Mouse (Mus musculus) ES-Bruce4 (cell line): ENCODE measurements around the gene Plin3. TPM values are rescaled to one million over a fixed set of nuclear protein-coding genes. Genes with fewer than 3 reads are reported as not detected.
A peak's percentile ranks its signal among the peaks of the same experiment; 100 is the strongest.

Experiments used
- H3K27ac ChIP-seq: 2 replicates; pipeline ENCODE4 v1.5.1; 2012; ENCODE audit warnings: low read length, inconsistent platforms; ENCODE audit not compliant: insufficient read depth
- H3K27me3 ChIP-seq: 2 replicates; pipeline ENCODE4 v1.6.1; 2012; ENCODE audit warnings: mild to moderate bottlenecking, low read length, inconsistent platforms; ENCODE audit not compliant: control insufficient read depth, poor library complexity, insufficient read depth, severe bottlenecking
- H3K36me3 ChIP-seq: 2 replicates; pipeline ENCODE4 v1.6.1; 2012; ENCODE audit warnings: inconsistent platforms, mild to moderate bottlenecking, low read length, moderate library complexity; ENCODE audit not compliant: control insufficient read depth, poor library complexity, insufficient read depth, severe bottlenecking
- H3K4me1 ChIP-seq: one replicate; pipeline ENCODE4 v1.8.1; 2011; ENCODE audit warnings: low read length; ENCODE audit not compliant: control insufficient read depth, insufficient read depth
- H3K4me3 ChIP-seq: 2 replicates; pipeline ENCODE4 v1.5.1; 2011; ENCODE audit warnings: low read depth, mild to moderate bottlenecking, low read length
- H3K9ac ChIP-seq: 2 replicates; pipeline ENCODE4 v1.6.1; 2012; ENCODE audit warnings: low read depth, mild to moderate bottlenecking, inconsistent platforms; ENCODE audit not compliant: poor library complexity, severe bottlenecking
- H3K9me3 ChIP-seq: replicated peaks from 2 replicates; pipeline ENCODE4 v1.6.1; 2012; ENCODE audit warnings: mild to moderate bottlenecking, low read length, inconsistent platforms; ENCODE audit not compliant: control insufficient read depth, poor library complexity, insufficient read depth, severe bottlenecking
- CTCF ChIP-seq: IDR thresholded peaks from one replicate; pipeline ENCODE4 v1.8.1; 2011; ENCODE audit warnings: low read depth, low read length
- EP300 ChIP-seq: IDR thresholded peaks from 2 replicates; pipeline ENCODE4 v1.6.1; 2011; ENCODE audit warnings: low read depth, low read length; ENCODE audit not compliant: insufficient read depth
- POLR2A ChIP-seq: IDR thresholded peaks from one replicate; pipeline ENCODE4 v1.8.1; 2011; ENCODE audit warnings: low read length; ENCODE audit not compliant: insufficient read depth
- polyA plus RNA-seq: library from polyadenylated mRNA; stranded (reverse); fragments of >200 nt; gene quantifications from 2 replicates; pipeline ENCODE4 v1.2.4, GENCODE M21; 2011; ENCODE audit warnings: low read depth; ENCODE audit not compliant: missing spikeins, insufficient read depth, insufficient read length

The Plin3 gene
- polyA plus RNA-seq, 1 experiment = 57.1 TPM

DNA sequence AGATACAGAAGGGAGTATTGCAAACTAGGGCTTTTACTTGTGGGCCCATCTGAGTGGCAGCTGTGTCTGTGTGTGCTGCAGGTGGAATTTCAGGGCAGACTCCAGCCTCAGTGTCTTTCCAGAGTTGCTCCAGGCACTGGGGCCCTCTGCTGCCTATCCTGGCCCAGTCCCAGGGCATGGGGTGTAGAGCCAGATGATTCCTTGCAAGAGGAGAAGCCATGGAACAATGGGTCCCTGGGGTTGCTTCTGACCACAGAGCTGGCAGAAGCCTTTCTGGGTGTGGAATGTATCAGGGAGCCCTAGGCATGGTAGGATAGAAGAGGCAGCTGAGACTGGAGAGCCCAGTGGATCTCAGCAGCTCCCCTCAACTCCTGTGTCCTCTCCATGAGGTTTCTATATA lies 38.6 kb upstream of the Plin3 start:
- no peaks in the 10 kb centered on the region for H3K27me3 ChIP-seq
- TF ChIP-seq CTCF (no peak), POLR2A (no peak), EP300 (no peak)
- no peaks in the 10 kb centered on the region for H3K36me3 ChIP-seq
- no peak overlapping the region for H3K9ac ChIP-seq
- no peak overlapping the region for H3K4me3 ChIP-seq
- no peaks in the 10 kb centered on the region for H3K4me1 ChIP-seq
- no peaks in the 10 kb centered on the region for H3K9me3 ChIP-seq
- no peak overlapping the region for H3K27ac ChIP-seq

DNA sequence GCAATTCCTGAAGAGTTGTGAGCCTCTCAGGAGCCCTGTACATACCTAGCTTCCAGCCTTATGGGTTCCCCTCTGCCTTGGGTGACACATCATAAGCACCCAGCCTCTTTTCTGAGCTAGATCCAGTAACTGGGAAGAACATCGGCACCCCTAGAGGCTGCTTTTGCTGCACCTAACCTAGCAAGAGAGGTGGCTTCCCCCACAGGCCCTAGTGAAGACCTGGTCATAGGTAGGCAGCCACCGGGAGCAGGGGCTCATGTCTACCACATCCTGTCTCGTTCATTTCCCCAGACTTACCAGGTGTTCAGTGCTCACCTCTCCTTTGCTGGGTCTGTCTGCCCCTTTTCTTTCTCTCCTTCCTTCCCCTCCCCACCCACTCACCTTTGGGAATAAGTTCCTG lies 37.7 kb upstream of the Plin3 start:
- Histone ChIP-seq H3K36me3 (no peaks in the 10 kb centered on the region), H3K27ac (no peak overlapping the region), H3K4me3 (no peak overlapping the region), H3K9me3 (no peaks in the 10 kb centered on the region), H3K4me1 (no peaks in the 10 kb centered on the region), H3K27me3 (no peaks in the 10 kb centered on the region), H3K9ac (no peak overlapping the region)
- TF ChIP-seq POLR2A (no peak), CTCF (no peak), EP300 (no peak)

DNA sequence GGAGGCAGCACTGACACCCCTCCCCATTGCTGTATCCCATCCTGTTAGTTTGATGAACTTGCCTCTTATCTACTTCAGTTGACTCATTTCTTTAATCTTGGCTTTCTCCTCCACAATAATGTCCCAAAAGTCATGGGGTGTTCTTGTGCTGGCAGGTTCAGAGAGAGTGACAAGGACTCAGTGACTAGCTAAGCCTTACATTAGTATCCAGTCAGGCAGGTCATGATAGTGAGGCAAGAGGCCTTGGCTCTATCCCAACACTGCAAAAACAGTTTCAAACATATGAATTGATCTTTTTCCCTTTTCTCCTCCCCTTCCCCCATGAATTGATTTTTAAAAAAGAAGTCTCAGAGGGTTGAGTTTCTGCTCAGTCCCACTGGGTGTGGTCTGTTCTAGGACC lies 36.6 kb upstream of the Plin3 start:
- no peak for TF ChIP-seq EP300
- TF ChIP-seq POLR2A = no peak
- no peak for TF ChIP-seq CTCF
- no peaks in the 10 kb centered on the region for H3K4me1 ChIP-seq
- H3K27me3 ChIP-seq = no peaks in the 10 kb centered on the region
- no peak overlapping the region for H3K4me3 ChIP-seq
- H3K9ac ChIP-seq = no peak overlapping the region
- no peaks in the 10 kb centered on the region for H3K36me3 ChIP-seq
- H3K27ac ChIP-seq = no peak overlapping the region
- H3K9me3 ChIP-seq = no peaks in the 10 kb centered on the region

DNA sequence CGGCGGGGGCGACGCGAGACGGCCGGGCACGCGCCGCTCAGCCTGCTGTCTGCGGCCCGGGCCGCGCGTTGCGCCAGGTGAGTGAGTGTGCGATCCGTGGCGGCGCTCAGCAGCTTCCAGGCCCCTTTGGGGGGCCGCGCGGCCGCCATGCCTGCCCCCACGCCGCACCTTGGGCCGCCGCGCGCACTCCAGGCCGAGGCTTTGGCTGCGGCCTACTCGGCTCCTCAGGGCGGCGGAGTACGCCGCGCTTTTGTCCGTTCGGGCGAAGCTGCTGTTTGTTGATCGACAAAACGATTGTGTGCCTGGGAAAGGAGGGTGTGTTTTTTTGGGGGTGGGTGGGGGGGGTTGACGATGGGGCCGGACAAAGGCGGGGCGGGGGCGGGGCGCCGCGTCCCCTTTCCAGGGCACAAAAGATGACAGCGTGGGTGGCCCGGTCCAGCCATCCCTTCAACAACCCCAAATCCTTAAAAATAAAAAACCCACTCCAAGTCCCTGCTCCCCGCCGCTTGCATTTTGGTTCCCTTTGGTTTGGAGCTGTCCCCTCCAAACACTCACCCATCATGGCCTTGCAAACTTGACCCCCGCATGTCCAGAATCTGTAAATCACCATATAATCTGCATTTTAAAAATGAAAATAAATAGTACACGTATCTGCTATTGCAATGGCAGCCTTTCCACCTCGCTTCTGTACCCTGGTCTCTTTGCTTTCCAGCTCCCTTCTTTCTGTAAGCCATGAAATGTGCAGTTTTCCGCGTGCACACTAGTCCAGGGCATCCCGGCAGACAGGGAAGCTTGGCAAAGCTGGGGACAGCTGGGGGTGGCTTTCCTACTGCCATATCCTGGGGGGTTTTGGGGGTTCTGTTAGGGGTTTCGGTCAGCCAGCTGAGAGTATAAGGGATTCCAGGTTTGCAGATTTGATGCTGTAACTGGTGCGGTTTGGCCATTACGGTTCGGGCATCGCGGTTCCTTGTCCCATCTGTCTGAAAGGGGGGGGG lies 33.8 kb upstream of the Plin3 start:
- H3K4me3 ChIP-seq = peak overlapping the region; percentile 68
- TF ChIP-seq POLR2A (no peak), CTCF (no peak)
- H3K27me3 ChIP-seq = no peaks in the 10 kb centered on the region
- no peaks in the 10 kb centered on the region for H3K4me1 ChIP-seq
- H3K9me3 ChIP-seq = no peaks in the 10 kb centered on the region
- H3K9ac ChIP-seq = peak overlapping the region; percentile 58
- peaks cover 7% of the 10 kb centered on the region for H3K36me3 ChIP-seq
- H3K27ac ChIP-seq = no peak overlapping the region

DNA sequence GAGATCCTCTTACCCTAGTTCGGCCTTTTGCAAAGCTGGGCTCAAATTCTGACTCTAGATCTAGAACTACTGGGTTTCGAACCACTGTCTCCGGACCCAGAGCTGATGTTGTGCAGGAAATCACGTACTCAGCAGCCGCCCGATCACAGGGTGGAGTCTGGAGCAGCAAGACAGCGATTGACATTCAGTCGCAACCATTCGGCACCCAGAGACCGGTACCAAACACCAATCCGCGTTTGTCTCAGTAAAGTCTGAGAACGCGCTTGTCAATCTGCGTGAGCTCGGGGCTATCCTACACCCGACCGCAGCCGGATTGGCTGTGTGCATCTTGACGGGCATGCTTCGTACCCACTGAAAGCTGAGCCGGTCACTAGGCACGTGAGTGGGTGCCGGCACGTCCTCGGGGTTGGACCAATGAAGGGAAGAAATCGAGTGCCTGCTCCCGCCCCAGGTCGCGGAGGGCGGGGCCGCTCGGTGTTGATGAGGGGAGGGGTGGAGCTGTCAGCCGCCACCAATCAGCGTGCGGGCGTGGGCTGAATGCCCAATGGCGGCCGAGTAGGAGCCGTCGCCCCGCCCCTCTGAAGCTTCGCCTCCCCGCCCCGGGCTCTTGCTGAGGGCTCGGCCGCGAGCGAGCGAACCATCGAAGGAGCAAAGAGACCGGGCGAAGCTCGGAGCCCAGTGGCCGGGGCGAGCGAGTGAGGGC lies 32.9 kb upstream of the Plin3 start, which contains the start of gene Kdm4b:
Kdm4b (plus strand) TSS at position 613 of the 703 bp plus-strand sequence.
- H3K4me1 ChIP-seq = no peaks in the 10 kb centered on the region
- H3K9me3 ChIP-seq = no peaks in the 10 kb centered on the region
- peak within 1 kb of the TSS; percentile 22; the same call in 1 of the 2 replicates for H3K27ac ChIP-seq
- H3K36me3 ChIP-seq = peaks cover 12% of the 10 kb centered on the region
- H3K4me3 ChIP-seq = peak within 1 kb of the TSS; percentile 68
- no peak for TF ChIP-seq CTCF
- no peak for TF ChIP-seq POLR2A
- TF ChIP-seq EP300 = no peak
- peak within 1 kb of the TSS; percentile 58 for H3K9ac ChIP-seq
- no peaks in the 10 kb centered on the region for H3K27me3 ChIP-seq
